Mouse (Mus musculus): Measurements from ENCODE around the gene Itga3. TPM values are rescaled to one million over a fixed set of nuclear protein-coding genes. Genes with fewer than 3 reads are reported as not detected.

The Itga3 gene
- total RNA-seq, 2 experiments from 2014 or later = 11.2 to 14.0 TPM

- DNase-seq (ENCODE audit: low spot score in 2 of 2) = no peak
Observed at GRCm38 (mm10) chr11:95006038-95006437, 70.6 kb downstream of the Itga3 start.

GRCm38 (mm10) chr11:95004937-95005198 is 71.7 kb downstream of the Itga3 start:
- DNase-seq (ENCODE audit: low spot score in 2 of 2) = peak in 1 of 2 experiments; percentile 57

- DNase-seq (ENCODE audit: low spot score in 2 of 2) = no peak
Observed at GRCm38 (mm10) chr11:95004136-95004936, 72.3 kb downstream of the Itga3 start.

- DNase-seq (ENCODE audit: low spot score in 2 of 2) = peak in 1 of 2 experiments; percentile 83
Observed at GRCm38 (mm10) chr11:95002705-95003104, 73.9 kb downstream of the Itga3 start.

- DNase-seq (ENCODE audit: low spot score in 2 of 2) = no peak
Observed at GRCm38 (mm10) chr11:95001584-95002347, 74.8 kb downstream of the Itga3 start.

GRCm38 (mm10) chr11:95001058-95001457 is 75.5 kb downstream of the Itga3 start:
- peak in 1 of 2 experiments; percentile 87 for DNase-seq (ENCODE audit: low spot score in 2 of 2)

- no peak for DNase-seq (ENCODE audit: low spot score in 2 of 2)
Observed at GRCm38 (mm10) chr11:95000548-95000947, 76.1 kb downstream of the Itga3 start.

GRCm38 (mm10) chr11:95000128-95000527 is 76.5 kb downstream of the Itga3 start:
- no peak for DNase-seq (ENCODE audit: low spot score in 2 of 2)

GRCm38 (mm10) chr11:94998041-94998531 is 78.5 kb downstream of the Itga3 start:
- peak in 1 of 2 experiments; percentile 81 for DNase-seq (ENCODE audit: low spot score in 2 of 2)

GRCm38 (mm10) chr11:94997596-94997995 is 79.0 kb downstream of the Itga3 start:
- no peak for DNase-seq (ENCODE audit: low spot score in 2 of 2)

GRCm38 (mm10) chr11:94996984-94997383 is 79.6 kb downstream of the Itga3 start:
- no peak for DNase-seq (ENCODE audit: low spot score in 2 of 2)

GRCm38 (mm10) chr11:94996101-94996500 is 80.5 kb downstream of the Itga3 start:
- DNase-seq (ENCODE audit: low spot score in 2 of 2) = no peak

- DNase-seq (ENCODE audit: low spot score in 2 of 2) = no peak
Observed at GRCm38 (mm10) chr11:94994947-94995772, 81.4 kb downstream of the Itga3 start.

Other genes with a start within 250 kb of the Itga3 start
- 1 to 10 TPM; 4.3 to 5.2 TPM for gene Col1a1, start 140.6 kb downstream of the Itga3 start, total RNA-seq (2021)
- gene Hils1, start 109.2 kb downstream of the Itga3 start, total RNA-seq (2021) = not detected
- gene Sgca, start 100.5 kb downstream of the Itga3 start, total RNA-seq (2021) = under 1 TPM in 1 of 2 experiments, not detected in 1; 0.27 TPM
- 1,000 to 10,000 TPM in 1 of 2 experiments, 100 to 1,000 TPM in 1; 993 to 1,036 TPM for gene Ppp1r9b, start 85.8 kb downstream of the Itga3 start, total RNA-seq (2021)
- 10 to 100 TPM; 38.2 to 42.8 TPM for gene Samd14, start 66.9 kb downstream of the Itga3 start, total RNA-seq (2021)
- gene Pdk2, start 35.4 kb downstream of the Itga3 start, total RNA-seq (2021) = 100 to 1,000 TPM; 137 to 142 TPM
- gene Dlx3, start 43.3 kb upstream of the Itga3 start, total RNA-seq (2021) = not detected
- gene Dlx4, start 69.5 kb upstream of the Itga3 start, total RNA-seq (2021) = under 1 TPM; 0.13 to 0.17 TPM
- not detected for gene Tac4, start 184.7 kb upstream of the Itga3 start, total RNA-seq (2021)
- 10 to 100 TPM; 76.5 to 82.0 TPM for gene Kat7, start 233.4 kb upstream of the Itga3 start, total RNA-seq (2021)

All from layer of hippocampus, adult 18-20 months (tissue).